Mouse (Mus musculus): ENCODE results near the gene Phkb. TPM values are rescaled to one million over a fixed set of nuclear protein-coding genes. Genes with fewer than 3 reads are reported as not detected.

Gene Phkb
- total and polyA plus RNA-seq, 3 experiments, result 14.1 to 18.6 TPM; not detected in 1

GRCm38 (mm10) chr8:85871660-85872059, 30.9 kb downstream of the Phkb start:
- no peaks in the 10 kb centered on the region for H3K9me3 ChIP-seq (replicated peaks; ENCODE audit: insufficient read depth, low read length)
- TF ChIP-seq RAD21 (IDR thresholded peaks at IDR 0.05; ENCODE audit: low read depth, low read length) (no peak), E2F4 (IDR thresholded peaks at IDR 0.05; ENCODE audit: borderline replicate concordance, low read depth, low read length) (no peak), ZC3H11A (IDR thresholded peaks at IDR 0.05; ENCODE audit: low read depth, low read length) (no peak), TBP (IDR thresholded peaks at IDR 0.05; ENCODE audit: low read depth, low read length) (no peak), MAX (IDR thresholded peaks at IDR 0.05; ENCODE audit: low read length) (no peak), NRF1 (IDR thresholded peaks at IDR 0.05; ENCODE audit: insufficient read depth, low read depth, low read length, poor library complexity, severe bottlenecking) (no peak), ZKSCAN1 (IDR thresholded peaks at IDR 0.05; ENCODE audit: low read depth, low read length) (no peak), ETS1 (IDR thresholded peaks at IDR 0.05; ENCODE audit: low read depth, low read length) (no peak), MAZ (IDR thresholded peaks at IDR 0.05; ENCODE audit: low read depth, low read length) (no peak), KAT2A (conservative IDR thresholded peaks at IDR 0.05; ENCODE audit: low read depth, low read length) (no peak), GABPA (IDR thresholded peaks at IDR 0.05; ENCODE audit: low read depth, low read length) (no peak), SMC3 (IDR thresholded peaks at IDR 0.05; ENCODE audit: low read depth, low read length) (no peak), NELFE (IDR thresholded peaks at IDR 0.05; ENCODE audit: low read depth, low read length) (no peak), POLR2AphosphoS5 (IDR thresholded peaks at IDR 0.05; ENCODE audit: borderline replicate concordance, low read depth, low read length) (no peak), ELF1 (IDR thresholded peaks at IDR 0.05; ENCODE audit: low read depth, low read length) (no peak), UBTF (IDR thresholded peaks at IDR 0.05; ENCODE audit: borderline replicate concordance, insufficient read depth, low read depth, low read length) (no peak), SIN3A (IDR thresholded peaks at IDR 0.05; ENCODE audit: low read length) (no peak), MYC (IDR thresholded peaks at IDR 0.05; ENCODE audit: low read depth, low read length) (no peak)
- no peaks in the 10 kb centered on the region for H3K36me3 ChIP-seq (ENCODE audit: control insufficient read depth in 1 of 2, insufficient read depth in 2 of 2, low read length in 2 of 2)
- H3K4me1 ChIP-seq (ENCODE audit: control insufficient read depth in 1 of 2, insufficient read depth in 2 of 2, low read length in 2 of 2), result no peaks in the 10 kb centered on the region
- H3K4me3 ChIP-seq (ENCODE audit: control insufficient read depth in 1 of 2, insufficient read depth in 1 of 2, low read depth in 2 of 2, low read length in 2 of 2), result no peak overlapping the region
- H3K27ac ChIP-seq (ENCODE audit: control insufficient read depth, low read depth, low read length), result no peak overlapping the region
- no peaks in the 10 kb centered on the region for H3K27me3 ChIP-seq (ENCODE audit: control insufficient read depth in 1 of 2, insufficient read depth in 2 of 2, low read length in 2 of 2)
- H3K79me2 ChIP-seq (ENCODE audit: control insufficient read depth, insufficient read depth, low read length, poor library complexity), result no peaks in the 10 kb centered on the region; the same call in 1 of the 2 replicates
- H3K9ac ChIP-seq (ENCODE audit: control insufficient read depth, low read depth, low read length, poor library complexity, severe bottlenecking), result no peak overlapping the region
- no peak for DNase-seq (ENCODE audit: low read depth, low spot score)

GRCm38 (mm10) chr8:85877976-85878375, 37.2 kb downstream of the Phkb start:
- no peak for DNase-seq (ENCODE audit: low read depth, low spot score)
- Histone ChIP-seq H3K4me1 (ENCODE audit: control insufficient read depth in 1 of 2, insufficient read depth in 2 of 2, low read length in 2 of 2) (no peaks in the 10 kb centered on the region), H3K9me3 (replicated peaks; ENCODE audit: insufficient read depth, low read length) (no peaks in the 10 kb centered on the region), H3K36me3 (ENCODE audit: control insufficient read depth in 1 of 2, insufficient read depth in 2 of 2, low read length in 2 of 2) (peaks cover 0 to 14% of the 10 kb centered on the region in 2 experiments; a peak in 2 of 4 replicates), H3K4me3 (ENCODE audit: control insufficient read depth in 1 of 2, insufficient read depth in 1 of 2, low read depth in 2 of 2, low read length in 2 of 2) (no peak overlapping the region), H3K79me2 (ENCODE audit: control insufficient read depth, insufficient read depth, low read length, poor library complexity) (no peaks in the 10 kb centered on the region), H3K27ac (ENCODE audit: control insufficient read depth, low read depth, low read length) (no peak overlapping the region), H3K27me3 (ENCODE audit: control insufficient read depth in 1 of 2, insufficient read depth in 2 of 2, low read length in 2 of 2) (no peaks in the 10 kb centered on the region), H3K9ac (ENCODE audit: control insufficient read depth, low read depth, low read length, poor library complexity, severe bottlenecking) (no peak overlapping the region)
- TF ChIP-seq ZC3H11A (IDR thresholded peaks at IDR 0.05; ENCODE audit: low read depth, low read length) (no peak), POLR2AphosphoS2 (IDR thresholded peaks at IDR 0.05; ENCODE audit: low read length) (no peak), TAL1 (IDR thresholded peaks at IDR 0.05; ENCODE audit: low read length) (no peak), KAT2A (conservative IDR thresholded peaks at IDR 0.05; ENCODE audit: low read depth, low read length) (no peak), CHD2 (IDR thresholded peaks at IDR 0.05; ENCODE audit: low read length) (no peak), CTCF (IDR thresholded peaks at IDR 0.05 in 2 of 3, conservative IDR thresholded peaks at IDR 0.05 in 1 of 3; ENCODE audit: control insufficient read depth in 1 of 3, insufficient read depth in 1 of 3, low read depth in 2 of 3, low read length in 3 of 3, poor library complexity in 1 of 3, severe bottlenecking in 1 of 3) (no peak), SIN3A (IDR thresholded peaks at IDR 0.05; ENCODE audit: low read length) (no peak), MAFK (IDR thresholded peaks at IDR 0.05; ENCODE audit: borderline replicate concordance, low read depth, low read length) (no peak), GATA1 (IDR thresholded peaks at IDR 0.05; ENCODE audit: low read depth, low read length) (no peak), ZNF384 (IDR thresholded peaks at IDR 0.05; ENCODE audit: low read depth, low read length) (no peak), ETS1 (IDR thresholded peaks at IDR 0.05; ENCODE audit: low read depth, low read length) (no peak), ZMIZ1 (IDR thresholded peaks at IDR 0.05; ENCODE audit: low read depth, low read length) (no peak), E2F4 (IDR thresholded peaks at IDR 0.05; ENCODE audit: borderline replicate concordance, low read depth, low read length) (no peak)

Data from MEL (cell line).